Mouse (Mus musculus) kidney, embryonic 14.5 days (tissue): ENCODE results near the gene Fto. TPM values are rescaled to one million over a fixed set of nuclear protein-coding genes. Genes with fewer than 3 reads are reported as not detected.
A peak's percentile ranks its signal among the peaks of the same experiment; 100 is the strongest.

Experiments used
- ATAC-seq: fragments of 200-750 bp; cut with Nextera tagmentation; 2 replicates; pipeline ENCODE4 v1.8.0; 2017; ENCODE audit warnings: moderate number of reproducible peaks, mild to moderate bottlenecking, moderate TSS enrichment, moderate library complexity; ENCODE audit not compliant: low FRiP score, low TSS enrichment
- H3K27ac ChIP-seq: fragments of 300-500 bp; sonication (generic); 2 replicates; pipeline ENCODE4 v1.5.1; 2014; ENCODE audit warnings: low read depth, mild to moderate bottlenecking, low read length, moderate library complexity, mixed read lengths
- H3K27me3 ChIP-seq: fragments of 300-500 bp; sonication (generic); 2 replicates; pipeline ENCODE4 v1.6.1; 2014; ENCODE audit warnings: mild to moderate bottlenecking, low read length; ENCODE audit not compliant: control insufficient read depth, insufficient read depth
- H3K36me3 ChIP-seq: fragments of 300-500 bp; sonication (generic); 2 replicates; pipeline ENCODE4 v1.6.1; 2014; ENCODE audit warnings: low read length, mixed read lengths; ENCODE audit not compliant: control insufficient read depth, insufficient read depth
- H3K4me1 ChIP-seq: fragments of 300-500 bp; sonication (generic); 2 replicates; pipeline ENCODE4 v1.6.1; 2014; ENCODE audit warnings: low read length, mixed read lengths; ENCODE audit not compliant: control insufficient read depth, insufficient read depth
- H3K4me2 ChIP-seq: fragments of 300-500 bp; sonication (generic); replicated peaks from 2 replicates; pipeline ENCODE4 v1.6.1; 2014; ENCODE audit warnings: low read depth, mild to moderate bottlenecking, low read length
- H3K4me3 ChIP-seq: fragments of 300-500 bp; sonication (generic); 2 replicates; pipeline ENCODE4 v1.5.1; 2014; ENCODE audit warnings: mild to moderate bottlenecking, low read length
- H3K9ac ChIP-seq: fragments of 300-500 bp; sonication (generic); 2 replicates; pipeline ENCODE4 v1.6.1; 2014; ENCODE audit warnings: low read depth, mild to moderate bottlenecking, low read length, moderate library complexity
- H3K9me3 ChIP-seq: fragments of 300-500 bp; sonication (generic); 2 replicates; pipeline ENCODE4 v1.6.1; 2016; ENCODE audit warnings: low read length; ENCODE audit not compliant: control insufficient read depth
- WGBS: fragments of 180-500 bp; shearing (Covaris S2); extraction: QIAGEN DNeasy Blood & Tissue Kit; methylation state at CpG from one replicate; pipeline ENCODE4 v1.1.7; 2014; 5-methylcytosine and 5-hydroxymethylcytosine counted together
- polyA plus RNA-seq: library from polyadenylated mRNA; unstranded; fragments of >200 nt; fragmentation: Nextera tagmentation; extraction: Ambion mirVana; gene quantifications from 2 replicates; pipeline ENCODE4 v1.2.1, GENCODE M21; 2014

Gene Fto
- polyA plus RNA-seq, 1 experiment from 2014 or later, result 94.3 TPM

GRCm38 (mm10) chr8:91329461-91329850 is 16.1 kb downstream of the Fto start:
- no peak for ATAC-seq
- H3K27ac ChIP-seq, result no peak overlapping the region
- no peaks in the 10 kb centered on the region for H3K36me3 ChIP-seq
- no peak overlapping the region for H3K4me3 ChIP-seq
- no peaks in the 10 kb centered on the region; the same call in 1 of the 2 replicates for H3K9me3 ChIP-seq
- no peak overlapping the region for H3K9ac ChIP-seq
- H3K4me2 ChIP-seq, result no peak overlapping the region
- peaks cover 26% of the 10 kb centered on the region for H3K4me1 ChIP-seq
- 39% methylated on average over 6 of the region's 6 CpGs for WGBS
- H3K27me3 ChIP-seq, result no peaks in the 10 kb centered on the region

DNA sequence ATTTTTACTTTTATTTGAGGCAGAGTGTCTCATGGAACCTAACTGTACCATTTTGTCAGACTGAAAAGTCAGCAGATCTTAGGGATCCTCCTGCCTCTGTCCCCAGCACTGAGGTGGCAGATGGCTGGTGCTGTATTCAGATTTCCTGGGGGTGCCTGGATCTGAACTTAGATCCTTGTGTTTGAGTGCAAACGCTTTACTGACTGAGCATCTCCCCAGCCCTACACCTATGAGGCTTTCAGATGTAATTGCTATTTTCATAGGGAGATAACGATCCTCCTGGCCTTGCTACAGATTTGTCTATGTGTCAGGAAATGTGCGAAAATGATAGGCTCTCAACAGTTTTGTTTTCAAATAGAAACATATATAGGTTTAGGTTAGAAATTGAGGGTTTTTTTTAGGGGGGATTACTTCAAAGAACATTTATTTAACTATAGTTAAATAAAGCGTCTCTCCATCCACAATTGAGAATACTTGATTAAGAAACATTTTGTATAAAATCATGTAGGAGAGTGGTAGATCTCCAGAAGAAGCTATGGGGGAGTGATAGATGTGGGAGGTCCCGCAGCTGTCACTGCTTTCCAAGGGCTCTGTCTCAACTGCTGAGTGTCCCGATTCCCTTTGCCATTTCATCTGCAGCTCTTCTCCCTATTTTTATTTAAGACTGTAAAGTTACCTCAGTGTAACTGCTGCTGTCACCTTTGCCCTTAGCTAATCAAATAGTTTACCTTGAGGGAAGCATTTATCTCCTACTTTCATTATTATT is 25.2 kb downstream of the Fto start:
- H3K4me3 ChIP-seq, result no peak overlapping the region
- H3K27me3 ChIP-seq, result no peaks in the 10 kb centered on the region
- no peak overlapping the region for H3K9ac ChIP-seq
- no peaks in the 10 kb centered on the region; the same call in 1 of the 2 replicates for H3K9me3 ChIP-seq
- no peak for ATAC-seq
- no peaks in the 10 kb centered on the region for H3K36me3 ChIP-seq
- peaks cover 13% of the 10 kb centered on the region for H3K4me1 ChIP-seq
- no peak overlapping the region for H3K27ac ChIP-seq
- WGBS, result 77% methylated on average over 6 of the region's 6 CpGs
- no peak overlapping the region for H3K4me2 ChIP-seq

GRCm38 (mm10) chr8:91339651-91340050 is 26.3 kb downstream of the Fto start:
- no peak overlapping the region for H3K4me2 ChIP-seq
- H3K9me3 ChIP-seq, result no peaks in the 10 kb centered on the region; the same call in 1 of the 2 replicates
- H3K27me3 ChIP-seq, result no peaks in the 10 kb centered on the region
- H3K36me3 ChIP-seq, result no peaks in the 10 kb centered on the region
- ATAC-seq, result no peak
- 62% methylated on average over 8 of the region's 8 CpGs for WGBS
- H3K4me3 ChIP-seq, result no peak overlapping the region
- H3K4me1 ChIP-seq, result peaks cover 13% of the 10 kb centered on the region
- no peak overlapping the region for H3K9ac ChIP-seq
- no peak overlapping the region for H3K27ac ChIP-seq

DNA sequence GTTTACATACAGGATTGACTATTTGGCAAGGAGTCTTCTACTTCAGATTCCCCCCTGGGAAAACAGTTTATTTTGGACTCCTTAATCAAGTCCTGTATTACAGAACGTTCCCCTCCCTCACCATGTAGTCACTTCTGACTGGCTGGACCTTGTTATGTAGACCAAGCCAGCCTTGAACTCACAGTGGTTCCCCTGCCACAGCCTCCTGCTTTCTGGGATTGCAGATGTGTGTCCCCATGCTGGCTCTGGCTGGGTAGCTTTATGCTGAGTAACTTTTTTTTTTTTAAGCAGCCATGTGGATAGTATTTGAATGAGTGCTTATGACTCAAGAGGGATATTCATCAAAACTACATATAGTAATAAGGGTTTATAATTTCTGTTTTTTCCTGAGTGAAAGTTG is 27.4 kb downstream of the Fto start:
- Histone ChIP-seq H3K27me3 (no peaks in the 10 kb centered on the region), H3K9me3 (no peaks in the 10 kb centered on the region), H3K4me2 (no peak overlapping the region), H3K4me3 (no peak overlapping the region), H3K27ac (no peak overlapping the region), H3K9ac (no peak overlapping the region), H3K36me3 (no peaks in the 10 kb centered on the region), H3K4me1 (peaks cover 18% of the 10 kb centered on the region)
- 61% methylated on average over 1 of the region's 1 CpGs for WGBS
- no peak for ATAC-seq

- 0 out of 2 replicates have a peak, but pooled peaks have one; percentile 59 for ATAC-seq
- H3K27me3 ChIP-seq, result no peaks in the 10 kb centered on the region
- WGBS, result 33% methylated on average over 5 of the region's 5 CpGs
- no peak overlapping the region for H3K9ac ChIP-seq
- no peak overlapping the region for H3K4me2 ChIP-seq
- no peaks in the 10 kb centered on the region for H3K36me3 ChIP-seq
- peaks cover 18% of the 10 kb centered on the region for H3K4me1 ChIP-seq
- no peaks in the 10 kb centered on the region for H3K9me3 ChIP-seq
- no peak overlapping the region for H3K27ac ChIP-seq
- no peak overlapping the region for H3K4me3 ChIP-seq
Observed at GRCm38 (mm10) chr8:91342196-91342595, 28.9 kb downstream of the Fto start.

DNA sequence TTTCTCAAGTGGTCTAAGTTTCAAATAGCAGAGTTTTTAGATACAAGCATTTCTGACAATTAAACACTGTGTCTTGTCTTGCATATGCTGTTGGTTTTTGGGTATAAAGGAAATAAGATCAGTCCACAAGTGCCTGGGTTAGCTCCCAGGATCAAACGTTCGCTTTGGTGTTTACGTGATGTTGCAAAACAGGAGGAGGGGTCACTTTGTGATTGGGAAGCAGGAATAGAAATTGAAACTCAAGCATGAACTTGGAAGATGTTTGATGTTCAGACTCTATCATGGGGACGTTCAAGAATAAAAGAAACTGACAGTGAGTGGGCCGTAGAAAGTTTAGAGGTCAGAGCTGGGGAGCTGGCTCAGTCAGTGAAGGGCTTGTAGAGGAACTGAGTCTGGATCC is 29.5 kb downstream of the Fto start:
- Histone ChIP-seq H3K27ac (no peak overlapping the region), H3K4me3 (no peak overlapping the region), H3K36me3 (no peaks in the 10 kb centered on the region), H3K27me3 (no peaks in the 10 kb centered on the region), H3K9me3 (no peaks in the 10 kb centered on the region), H3K4me1 (peaks cover 18% of the 10 kb centered on the region), H3K4me2 (no peak overlapping the region), H3K9ac (no peak overlapping the region)
- ATAC-seq, result no peak
- 73% methylated on average over 5 of the region's 5 CpGs for WGBS

- no peaks in the 10 kb centered on the region for H3K27me3 ChIP-seq
- H3K9me3 ChIP-seq, result no peaks in the 10 kb centered on the region
- WGBS, result 70% methylated on average over 11 of the region's 11 CpGs
- no peak overlapping the region for H3K4me3 ChIP-seq
- no peaks in the 10 kb centered on the region for H3K36me3 ChIP-seq
- H3K4me1 ChIP-seq, result peaks cover 18% of the 10 kb centered on the region
- H3K4me2 ChIP-seq, result no peak overlapping the region
- no peak overlapping the region for H3K9ac ChIP-seq
- no peak; the same call in 1 of the 2 replicates for ATAC-seq
- no peak overlapping the region for H3K27ac ChIP-seq
Observed at GRCm38 (mm10) chr8:91344659-91345058, 31.3 kb downstream of the Fto start.

GRCm38 (mm10) chr8:91347146-91347545 is 33.8 kb downstream of the Fto start:
- no peak overlapping the region for H3K9ac ChIP-seq

GRCm38 (mm10) chr8:91347595-91347994 is 34.3 kb downstream of the Fto start:
- no peaks in the 10 kb centered on the region for H3K9me3 ChIP-seq
- WGBS, result 50% methylated on average over 6 of the region's 6 CpGs
- no peak overlapping the region for H3K27ac ChIP-seq

More at GRCm38 (mm10) chr8:91347146-91347545, 33.8 kb downstream of the Fto start:
- Histone ChIP-seq H3K9me3 (no peaks in the 10 kb centered on the region), H3K4me2 (no peak overlapping the region), H3K36me3 (no peaks in the 10 kb centered on the region; the same call in 1 of the 2 replicates), H3K4me1 (peaks cover 14% of the 10 kb centered on the region), H3K4me3 (no peak overlapping the region), H3K27ac (no peak overlapping the region), H3K27me3 (no peaks in the 10 kb centered on the region)
- ATAC-seq, result no peak
- WGBS, result 88% methylated on average over 10 of the region's 10 CpGs

More at GRCm38 (mm10) chr8:91347595-91347994, 34.3 kb downstream of the Fto start:
- no peak for ATAC-seq
- no peaks in the 10 kb centered on the region for H3K27me3 ChIP-seq
- H3K9ac ChIP-seq, result no peak overlapping the region
- H3K4me1 ChIP-seq, result peaks cover 10% of the 10 kb centered on the region
- H3K4me2 ChIP-seq, result no peak overlapping the region
- no peaks in the 10 kb centered on the region; the same call in 1 of the 2 replicates for H3K36me3 ChIP-seq
- no peak overlapping the region for H3K4me3 ChIP-seq
